Mouse (Mus musculus) heart, embryonic 14.5 days (tissue): ENCODE data around the gene Aaed1. TPM values are rescaled to one million over a fixed set of nuclear protein-coding genes. Genes with fewer than 3 reads are reported as not detected.

ENCODE experiments used
- ATAC-seq: fragments of 200-750 bp; cut with Nextera tagmentation; 2 replicates; pipeline ENCODE4 v1.8.0; 2017; ENCODE audit warnings: low read depth, moderate TSS enrichment; ENCODE audit not compliant: insufficient number of reproducible peaks, insufficient read depth, low FRiP score
- H3K27ac ChIP-seq, 2 experiments: fragments of 200-500 bp in 1 of 2; fragments of 300-500 bp in 1 of 2; sonication (generic) in 1 of 2; replicated peaks in 1 of 2; 2 replicates each; pipeline ENCODE4 v1.5.1; 2012 to 2014; ENCODE audit warnings: low read depth in 2 of 2, low read length in 2 of 2, control low read depth in 1 of 2, mild to moderate bottlenecking in 1 of 2, mixed read lengths in 1 of 2; ENCODE audit not compliant: control insufficient read depth in 1 of 2, insufficient read depth in 1 of 2
- H3K27me3 ChIP-seq: fragments of 300-500 bp; sonication (generic); 2 replicates; pipeline ENCODE4 v1.6.1; 2014; ENCODE audit warnings: mild to moderate bottlenecking, low read length, control low read depth; ENCODE audit not compliant: control insufficient read depth, insufficient read depth
- H3K36me3 ChIP-seq: fragments of 300-500 bp; sonication (generic); 2 replicates; pipeline ENCODE4 v1.6.1; 2014; ENCODE audit warnings: mild to moderate bottlenecking, control low read depth, low read length, mixed read lengths; ENCODE audit not compliant: control insufficient read depth, insufficient read depth
- H3K4me1 ChIP-seq, 2 experiments: fragments of 200-500 bp in 1 of 2; fragments of 300-500 bp in 1 of 2; sonication (generic) in 1 of 2; 2 replicates each; pipeline ENCODE4 v1.6.1; 2012 to 2014; ENCODE audit warnings: low read length in 2 of 2, control low read depth in 1 of 2, mixed read lengths in 1 of 2; ENCODE audit not compliant: control insufficient read depth in 2 of 2, insufficient read depth in 2 of 2
- H3K4me2 ChIP-seq: fragments of 300-500 bp; sonication (generic); 2 replicates; pipeline ENCODE4 v1.6.1; 2014; ENCODE audit warnings: mild to moderate bottlenecking, low read length
- H3K4me3 ChIP-seq, 2 experiments: fragments of 200-500 bp in 1 of 2; fragments of 300-500 bp in 1 of 2; sonication (generic) in 1 of 2; 2 replicates each; pipeline ENCODE4 v1.5.1; 2012 to 2014; ENCODE audit warnings: low read length in 2 of 2, mild to moderate bottlenecking in 2 of 2, control low read depth in 1 of 2, low read depth in 1 of 2, moderate library complexity in 1 of 2; ENCODE audit not compliant: control insufficient read depth in 1 of 2, insufficient read depth in 1 of 2
- H3K9ac ChIP-seq: fragments of 300-500 bp; sonication (generic); 2 replicates; pipeline ENCODE4 v1.6.1; 2014; ENCODE audit warnings: mild to moderate bottlenecking, low read length
- H3K9me3 ChIP-seq: fragments of 300-500 bp; sonication (generic); 2 replicates; pipeline ENCODE4 v1.6.1; 2016; ENCODE audit warnings: low read length, control low read depth; ENCODE audit not compliant: control insufficient read depth
- WGBS: fragments of 180-500 bp; shearing (Covaris S2); extraction: QIAGEN DNeasy Blood & Tissue Kit; methylation state at CpG from one replicate; pipeline ENCODE4 v1.1.7; 2014; 5-methylcytosine and 5-hydroxymethylcytosine counted together
- polyA plus RNA-seq: library from polyadenylated mRNA; unstranded; fragments of >200 nt; fragmentation: Nextera tagmentation; extraction: Ambion mirVana; gene quantifications from 2 replicates; pipeline ENCODE4 v1.2.1, GENCODE M21; 2014

The Aaed1 gene
- polyA plus RNA-seq, 1 experiment from 2014 or later: 78.3 TPM

GRCm38 (mm10) chr13:64275754-64276127 lies 36.8 kb downstream of the Aaed1 start:
- peak overlapping the region; percentile 62 to 77 for H3K4me3 ChIP-seq
- H3K27ac ChIP-seq: no peak overlapping the region
- no peaks in the 10 kb centered on the region for H3K27me3 ChIP-seq
- H3K9ac ChIP-seq: peak overlapping the region; percentile 76; the same call in 1 of the 2 replicates
- 16% methylated on average over 9 of the region's 9 CpGs for WGBS
- H3K4me1 ChIP-seq: peaks cover 9 to 10% of the 10 kb centered on the region in 2 experiments; a peak in 3 of 4 replicates
- no peaks in the 10 kb centered on the region for H3K36me3 ChIP-seq
- H3K9me3 ChIP-seq: no peaks in the 10 kb centered on the region
- ATAC-seq: no peak
- H3K4me2 ChIP-seq: peak overlapping the region; percentile 100

DNA sequence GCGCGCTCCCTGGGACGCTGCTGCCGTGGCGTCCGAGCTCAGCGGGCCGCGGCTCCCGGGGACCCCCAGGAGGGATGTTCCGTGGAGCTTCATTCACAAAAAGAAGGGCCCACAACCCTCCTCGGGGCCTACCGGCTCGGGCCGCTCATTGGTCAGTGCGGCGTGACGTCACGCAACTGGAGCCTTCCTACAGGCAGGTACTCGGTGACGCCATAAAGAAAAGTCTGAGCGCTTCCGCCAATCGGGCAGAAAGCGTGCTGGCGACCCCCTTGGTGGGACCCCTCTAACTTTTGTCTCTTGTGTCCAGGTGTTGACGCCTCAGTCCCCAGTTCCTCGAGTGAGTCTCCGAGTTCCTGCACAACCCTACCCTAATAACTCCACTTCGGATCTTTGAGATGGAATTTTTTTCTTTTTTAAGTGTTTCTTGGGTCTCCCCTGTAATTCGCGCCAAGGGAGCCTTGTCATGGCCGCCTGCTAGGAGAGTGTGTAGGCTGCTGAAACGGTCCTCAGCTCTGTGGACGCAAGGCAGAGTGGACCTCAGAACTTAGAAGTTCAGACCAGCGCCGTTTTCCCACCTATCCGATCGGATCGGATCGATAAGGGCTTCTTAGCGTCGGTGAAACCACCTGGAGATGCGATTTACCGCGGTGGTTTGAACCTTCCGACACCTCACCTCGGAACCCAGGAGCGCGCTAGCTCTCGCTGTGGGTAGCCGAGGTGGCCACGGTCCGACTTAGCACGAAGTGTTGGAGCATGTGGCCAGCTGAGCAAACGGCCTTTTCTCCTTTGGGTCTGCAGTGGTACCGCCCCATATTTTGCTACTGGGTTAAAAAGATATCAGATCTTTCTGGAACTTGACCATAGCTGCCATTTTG lies 37.4 kb downstream of the Aaed1 start, which contains the start of gene Cdc14b:
Gene Cdc14b (minus strand): TSS at position 412 of the 875 bp plus-strand sequence.
- peak; percentile 88 for ATAC-seq
- H3K9me3 ChIP-seq: no peaks in the 10 kb centered on the region
- peak within 1 kb of the TSS; percentile 62 to 77 for H3K4me3 ChIP-seq
- peaks cover 9 to 10% of the 10 kb centered on the region in 2 experiments; a peak in 3 of 4 replicates for H3K4me1 ChIP-seq
- no peaks in the 10 kb centered on the region for H3K36me3 ChIP-seq
- H3K27me3 ChIP-seq: no peaks in the 10 kb centered on the region
- WGBS: under 1% methylated on average over 57 of the region's 57 CpGs
- no peak within 1 kb of the TSS for H3K27ac ChIP-seq
- peak within 1 kb of the TSS; percentile 76 for H3K9ac ChIP-seq
- peak within 1 kb of the TSS; percentile 100 for H3K4me2 ChIP-seq

DNA sequence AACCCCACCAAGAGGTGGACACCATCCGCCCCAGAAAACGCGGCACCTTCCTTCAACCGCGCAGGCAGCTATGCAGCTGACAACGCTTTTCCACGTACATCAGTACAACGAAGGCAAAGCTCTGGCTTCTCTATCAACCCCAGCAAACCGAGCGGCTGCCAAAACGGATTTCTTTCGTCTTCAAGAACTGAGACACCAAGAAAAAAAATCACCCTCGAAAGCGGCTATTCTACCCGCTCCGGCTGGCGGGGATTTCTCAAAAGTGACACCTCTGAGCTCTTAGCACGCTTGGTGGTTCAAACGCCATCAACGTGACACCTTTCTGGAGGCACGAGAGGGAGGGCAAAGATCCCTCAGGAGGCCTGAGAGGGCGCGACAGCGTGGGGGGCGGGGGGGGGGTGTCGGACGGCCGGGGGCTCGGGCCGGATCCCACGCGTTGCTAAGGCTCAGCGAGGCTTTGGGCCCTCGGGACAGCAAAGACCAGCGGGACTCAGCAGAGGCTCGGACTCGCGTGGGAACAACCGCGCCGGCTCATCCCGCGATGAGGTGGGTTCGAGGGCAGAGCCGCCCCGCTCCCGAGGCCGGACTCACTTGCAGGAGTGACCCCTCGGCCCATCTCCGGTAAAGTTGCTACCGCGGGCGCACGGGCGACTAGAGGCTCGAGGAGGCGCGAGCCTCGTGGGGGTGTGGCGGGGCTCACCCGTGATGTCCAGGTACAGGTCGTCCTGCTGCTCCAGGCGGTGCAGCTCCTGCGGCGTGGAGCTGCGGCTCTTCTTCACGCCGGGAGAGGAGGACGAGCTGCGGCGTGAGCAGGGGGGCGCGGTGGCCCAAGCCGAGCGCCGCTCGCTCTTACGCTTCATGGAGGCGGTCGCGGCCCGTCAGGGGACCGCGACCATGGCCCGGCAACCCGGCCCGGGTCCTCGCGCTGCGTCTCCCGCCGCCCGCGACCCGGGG lies 38.3 kb downstream of the Aaed1 start:
- peak overlapping the region; percentile 100 for H3K4me2 ChIP-seq
- H3K9me3 ChIP-seq: no peaks in the 10 kb centered on the region
- H3K9ac ChIP-seq: peak overlapping the region; percentile 76
- H3K27ac ChIP-seq: no peak overlapping the region
- H3K4me3 ChIP-seq: peak overlapping the region; percentile 62 to 77
- peaks cover 9 to 10% of the 10 kb centered on the region in 2 experiments; a peak in 3 of 4 replicates for H3K4me1 ChIP-seq
- H3K36me3 ChIP-seq: no peaks in the 10 kb centered on the region
- ATAC-seq: peak; percentile 49
- H3K27me3 ChIP-seq: no peaks in the 10 kb centered on the region
- 1% methylated on average over 92 of the region's 95 CpGs for WGBS

GRCm38 (mm10) chr13:64273352-64273751 lies 39.2 kb downstream of the Aaed1 start:
- Histone ChIP-seq H3K4me1 (peaks cover 9 to 10% of the 10 kb centered on the region in 2 experiments; a peak in 3 of 4 replicates), H3K4me2 (peak overlapping the region; percentile 100), H3K36me3 (no peaks in the 10 kb centered on the region), H3K9me3 (no peaks in the 10 kb centered on the region), H3K4me3 (peak overlapping the region in 1 of 2 experiments; percentile 77; a peak in 1 of 4 replicates), H3K27ac (no peak overlapping the region), H3K27me3 (no peaks in the 10 kb centered on the region), H3K9ac (0 out of 2 replicates have a peak overlapping the region, but pooled peaks have one; percentile 76)
- ATAC-seq: no peak
- WGBS: 57% methylated on average over 8 of the region's 8 CpGs

DNA sequence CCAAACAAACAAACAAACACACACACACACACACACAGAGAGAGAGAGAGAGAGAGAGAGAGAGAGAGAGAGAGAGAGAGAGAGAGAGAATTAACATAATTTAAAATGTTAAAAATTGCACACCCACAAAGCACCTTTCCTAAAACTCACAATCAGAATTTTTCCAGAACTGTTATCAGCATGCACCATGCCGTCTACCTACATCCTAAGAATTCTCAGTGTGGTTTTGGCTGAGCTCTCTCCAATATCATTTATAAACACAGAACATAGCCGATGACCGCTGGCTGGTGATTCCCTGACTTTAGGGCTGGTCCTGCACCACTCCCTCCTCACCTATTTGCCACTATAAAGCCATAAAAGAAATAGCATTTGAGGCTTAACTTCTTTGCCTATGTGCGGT lies 44.1 kb downstream of the Aaed1 start:
- 70% methylated on average over 4 of the region's 4 CpGs for WGBS
- no peak overlapping the region for H3K4me3 ChIP-seq
- H3K4me2 ChIP-seq: no peak overlapping the region

GRCm38 (mm10) chr13:64267151-64267550 lies 45.4 kb downstream of the Aaed1 start:
- Histone ChIP-seq H3K4me2 (0 out of 2 replicates have a peak overlapping the region, but pooled peaks have one; percentile 16), H3K9ac (no peak overlapping the region), H3K9me3 (no peaks in the 10 kb centered on the region), H3K27me3 (no peaks in the 10 kb centered on the region), H3K4me3 (no peak overlapping the region), H3K36me3 (no peaks in the 10 kb centered on the region), H3K4me1 (peaks cover 6 to 7% of the 10 kb centered on the region in 2 experiments; a peak in 3 of 4 replicates), H3K27ac (no peak overlapping the region)
- WGBS: 19% methylated on average over 9 of the region's 9 CpGs
- ATAC-seq: 0 out of 2 replicates have a peak, but pooled peaks have one; percentile 21

More for the DNA sequence above, 44.1 kb downstream of the Aaed1 start:
- Histone ChIP-seq H3K9ac (no peak overlapping the region), H3K27me3 (no peaks in the 10 kb centered on the region), H3K4me1 (peaks cover 6 to 7% of the 10 kb centered on the region in 2 experiments; a peak in 3 of 4 replicates), H3K9me3 (no peaks in the 10 kb centered on the region), H3K27ac (no peak overlapping the region), H3K36me3 (no peaks in the 10 kb centered on the region)
- ATAC-seq: no peak

DNA sequence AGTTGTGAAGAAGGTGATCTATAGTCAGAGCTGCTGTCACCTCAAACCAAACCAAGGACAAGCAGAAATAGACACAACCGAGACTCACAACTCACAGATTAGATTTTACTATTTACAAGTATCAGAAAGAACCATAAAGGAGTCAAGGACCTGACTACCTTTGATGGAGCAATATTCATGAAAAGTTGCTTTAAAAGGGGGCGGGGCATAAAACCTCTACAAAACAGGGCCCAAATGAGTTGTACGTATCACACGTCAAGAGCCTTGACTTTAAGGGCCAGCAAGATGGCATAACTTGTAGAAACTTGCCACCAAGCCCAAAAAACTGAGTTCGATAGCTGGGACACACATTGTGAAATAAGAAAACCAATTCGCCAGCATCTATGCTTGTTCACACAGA lies 47.9 kb downstream of the Aaed1 start:
- ATAC-seq: no peak
- peaks cover 6 to 7% of the 10 kb centered on the region in 2 experiments; a peak in 3 of 4 replicates for H3K4me1 ChIP-seq
- no peaks in the 10 kb centered on the region for H3K27me3 ChIP-seq
- H3K4me2 ChIP-seq: no peak overlapping the region
- WGBS: 83% methylated on average over 6 of the region's 6 CpGs
- no peak overlapping the region for H3K27ac ChIP-seq
- no peak overlapping the region for H3K9ac ChIP-seq
- H3K4me3 ChIP-seq: no peak overlapping the region
- H3K36me3 ChIP-seq: no peaks in the 10 kb centered on the region
- no peaks in the 10 kb centered on the region for H3K9me3 ChIP-seq
